Mouse (Mus musculus): Measurements from ENCODE around the gene Slc38a9. TPM values are rescaled to one million over a fixed set of nuclear protein-coding genes. Genes with fewer than 3 reads are reported as not detected.

The Slc38a9 gene
- polyA plus RNA-seq, 1 experiment = 1.1 TPM

DNA sequence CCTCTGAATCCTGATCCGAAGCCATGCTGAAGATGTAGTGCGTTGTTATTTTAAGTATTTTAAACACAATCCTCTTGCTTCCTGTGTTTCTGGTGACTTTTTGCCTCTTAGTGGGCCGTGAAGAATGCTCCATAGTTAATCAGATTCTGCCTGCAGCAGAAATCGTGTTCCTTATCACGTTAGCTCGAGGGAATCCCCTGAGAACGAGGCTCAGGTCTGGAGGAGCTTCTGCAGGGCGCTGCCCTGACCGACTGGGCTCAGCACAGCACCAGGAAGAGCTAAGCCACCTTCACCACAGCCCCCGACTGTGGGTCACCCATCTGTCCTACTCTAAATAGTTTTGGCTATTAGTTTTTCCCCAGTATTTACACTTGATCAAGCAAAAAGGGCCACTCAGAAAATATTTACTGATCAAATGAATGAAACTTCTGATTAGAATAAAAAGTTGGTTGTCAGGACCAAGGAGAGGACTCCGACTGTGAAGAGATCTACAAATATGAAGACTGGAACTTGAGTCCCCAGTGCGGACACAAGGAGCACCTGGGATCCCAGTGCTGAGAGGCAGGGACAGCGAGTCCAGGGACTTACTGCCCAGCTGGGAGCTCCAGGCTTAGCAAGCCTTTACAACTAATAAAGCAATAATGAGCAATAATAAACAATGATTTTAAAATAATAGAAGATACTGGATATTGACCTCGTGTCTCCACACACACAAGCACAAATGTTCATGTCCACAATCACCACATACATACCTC lies 81.7 kb downstream of the Slc38a9 start:
- Histone ChIP-seq H3K4me3 (replicated peaks) (no peak overlapping the region), H3K36me3 (replicated peaks; ENCODE audit: low read length) (no peaks in the 10 kb centered on the region), H3K4me1 (no peaks in the 10 kb centered on the region), H3K27me3 (replicated peaks) (peaks cover 1% of the 10 kb centered on the region), H3K9me3 (no peaks in the 10 kb centered on the region)
- no peak for TF ChIP-seq GATA1 (IDR thresholded peaks at IDR 0.05; ENCODE audit: borderline replicate concordance, low read length)
- TF ChIP-seq FLI1 (IDR thresholded peaks at IDR 0.05; ENCODE audit: low read length) = no peak

DNA sequence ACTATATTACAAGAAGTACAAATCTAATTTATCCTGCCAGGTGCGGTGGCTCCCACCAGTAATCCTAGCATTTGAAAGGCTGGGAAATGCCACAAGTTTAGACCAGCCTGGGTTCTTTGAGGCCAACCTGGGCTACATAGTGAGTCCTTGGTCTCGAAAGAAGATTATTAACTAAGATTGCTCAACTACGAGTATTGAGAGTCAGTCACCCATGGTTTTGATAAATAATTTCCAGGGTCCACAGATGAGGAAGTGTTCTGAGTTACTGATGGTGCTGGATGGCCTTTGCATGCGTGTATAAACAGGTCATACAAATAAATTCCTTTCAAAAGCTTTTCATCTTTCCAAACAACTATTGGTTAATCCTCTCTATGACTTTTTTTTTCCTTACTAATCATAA lies 83.1 kb downstream of the Slc38a9 start:
- TF ChIP-seq GATA1 (IDR thresholded peaks at IDR 0.05; ENCODE audit: borderline replicate concordance, low read length) (no peak), FLI1 (IDR thresholded peaks at IDR 0.05; ENCODE audit: low read length) (no peak)
- Histone ChIP-seq H3K9me3 (no peaks in the 10 kb centered on the region), H3K4me1 (no peaks in the 10 kb centered on the region), H3K4me3 (replicated peaks) (no peak overlapping the region), H3K27me3 (replicated peaks) (peaks cover 4% of the 10 kb centered on the region), H3K36me3 (replicated peaks; ENCODE audit: low read length) (no peaks in the 10 kb centered on the region)

GRCm38 (mm10) chr13:112744061-112744849 lies 83.7 kb downstream of the Slc38a9 start:
- Histone ChIP-seq H3K4me3 (replicated peaks) (no peak overlapping the region), H3K9me3 (no peaks in the 10 kb centered on the region), H3K4me1 (no peaks in the 10 kb centered on the region), H3K36me3 (replicated peaks; ENCODE audit: low read length) (no peaks in the 10 kb centered on the region), H3K27me3 (replicated peaks) (peaks cover 4% of the 10 kb centered on the region)
- TF ChIP-seq FLI1 (IDR thresholded peaks at IDR 0.05; ENCODE audit: low read length) (no peak), GATA1 (IDR thresholded peaks at IDR 0.05; ENCODE audit: borderline replicate concordance, low read length) (no peak)

- Histone ChIP-seq H3K36me3 (replicated peaks; ENCODE audit: low read length) (no peaks in the 10 kb centered on the region), H3K9me3 (no peaks in the 10 kb centered on the region), H3K27me3 (replicated peaks) (peaks cover 4% of the 10 kb centered on the region), H3K4me3 (replicated peaks) (no peak overlapping the region), H3K4me1 (no peaks in the 10 kb centered on the region)
- no peak for TF ChIP-seq FLI1 (IDR thresholded peaks at IDR 0.05; ENCODE audit: low read length)
- no peak for TF ChIP-seq GATA1 (IDR thresholded peaks at IDR 0.05; ENCODE audit: borderline replicate concordance, low read length)
Measured at GRCm38 (mm10) chr13:112745936-112746694, 85.6 kb downstream of the Slc38a9 start.

DNA sequence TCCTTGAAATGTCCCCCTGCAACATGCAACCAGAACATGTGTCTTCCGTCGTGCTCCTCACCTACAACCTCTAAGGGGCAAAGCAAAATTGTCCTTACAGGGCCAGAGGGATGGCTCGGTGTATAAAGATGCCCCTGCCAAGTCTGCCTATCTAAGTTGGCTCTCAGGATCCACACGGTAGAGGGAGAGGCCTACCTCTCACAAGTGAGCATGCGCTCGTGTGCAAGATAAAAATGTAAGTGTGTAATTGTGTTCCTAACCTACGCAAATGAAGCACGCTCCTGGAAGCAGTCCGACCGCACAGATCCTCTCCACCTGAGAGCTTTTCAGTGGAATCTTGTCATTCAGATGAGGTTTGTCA lies 86.1 kb downstream of the Slc38a9 start:
- Histone ChIP-seq H3K4me1 (peaks cover 4% of the 10 kb centered on the region), H3K27me3 (replicated peaks) (peaks cover 4% of the 10 kb centered on the region), H3K4me3 (replicated peaks) (no peak overlapping the region), H3K9me3 (no peaks in the 10 kb centered on the region), H3K36me3 (replicated peaks; ENCODE audit: low read length) (no peaks in the 10 kb centered on the region)
- TF ChIP-seq GATA1 (IDR thresholded peaks at IDR 0.05; ENCODE audit: borderline replicate concordance, low read length) (no peak), FLI1 (IDR thresholded peaks at IDR 0.05; ENCODE audit: low read length) (no peak)

DNA sequence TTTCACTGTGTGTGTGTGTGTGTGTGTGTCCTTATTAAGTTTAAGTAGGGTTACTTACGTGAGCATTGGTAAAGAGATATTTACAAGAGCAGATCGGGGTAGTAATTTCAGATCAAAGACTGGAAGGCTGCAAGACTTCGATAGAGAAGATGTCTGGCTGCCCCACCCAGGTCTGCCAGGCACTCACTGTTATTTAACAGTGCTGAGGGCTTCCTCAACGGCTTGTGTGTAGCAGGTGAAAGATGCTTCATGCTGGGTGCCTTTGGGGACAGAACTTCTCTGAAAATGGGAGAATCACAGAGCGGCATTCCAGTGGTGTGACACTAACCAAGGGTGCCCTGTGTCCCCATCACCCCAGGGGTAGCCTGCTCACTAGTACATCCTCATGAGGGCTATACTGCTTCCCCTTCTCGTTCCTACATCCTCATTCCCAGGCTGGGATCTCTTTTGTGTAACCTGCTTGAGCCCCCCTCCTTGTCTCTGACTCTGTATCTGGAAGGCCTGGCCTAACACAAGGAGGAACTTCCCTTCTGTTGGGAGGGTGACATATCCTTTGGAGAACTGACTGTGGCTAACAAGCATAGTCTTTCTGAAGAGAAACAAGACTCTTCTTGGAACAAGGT lies 87.4 kb downstream of the Slc38a9 start:
- peaks cover 7% of the 10 kb centered on the region for H3K4me1 ChIP-seq
- H3K36me3 ChIP-seq (replicated peaks; ENCODE audit: low read length) = no peaks in the 10 kb centered on the region
- peaks cover 4% of the 10 kb centered on the region for H3K27me3 ChIP-seq (replicated peaks)
- H3K9me3 ChIP-seq = no peaks in the 10 kb centered on the region
- H3K4me3 ChIP-seq (replicated peaks) = no peak overlapping the region
- TF ChIP-seq GATA1 (IDR thresholded peaks at IDR 0.05; ENCODE audit: borderline replicate concordance, low read length) (no peak), FLI1 (IDR thresholded peaks at IDR 0.05; ENCODE audit: low read length) (no peak)

GRCm38 (mm10) chr13:112748808-112749510 lies 88.4 kb downstream of the Slc38a9 start:
- no peaks in the 10 kb centered on the region for H3K9me3 ChIP-seq
- no peak overlapping the region for H3K4me3 ChIP-seq (replicated peaks)
- H3K36me3 ChIP-seq (replicated peaks; ENCODE audit: low read length) = no peaks in the 10 kb centered on the region
- TF ChIP-seq FLI1 (IDR thresholded peaks at IDR 0.05; ENCODE audit: low read length) (no peak), GATA1 (IDR thresholded peaks at IDR 0.05; ENCODE audit: borderline replicate concordance, low read length) (no peak)
- H3K4me1 ChIP-seq = peaks cover 7% of the 10 kb centered on the region
- peaks cover 11% of the 10 kb centered on the region for H3K27me3 ChIP-seq (replicated peaks)

DNA sequence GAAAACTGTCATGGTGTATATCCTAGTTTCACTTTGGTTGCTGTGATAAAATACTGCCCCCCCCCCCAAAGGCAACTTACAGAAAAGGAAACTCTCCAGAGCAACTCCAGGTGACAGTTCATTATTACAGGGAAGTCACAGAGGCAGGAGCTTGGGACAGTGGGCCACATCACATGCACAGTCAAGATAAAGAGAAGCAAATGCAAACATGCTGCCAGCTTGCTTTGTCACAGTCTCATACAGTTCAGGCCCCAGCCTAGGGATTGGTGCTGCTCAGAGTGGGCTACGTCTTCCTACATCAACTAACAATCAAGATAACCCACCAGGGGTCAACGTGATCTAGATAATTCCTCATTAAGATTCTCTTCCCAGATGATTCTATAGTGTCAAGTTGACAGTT lies 89.3 kb downstream of the Slc38a9 start:
- Histone ChIP-seq H3K4me3 (replicated peaks) (no peak overlapping the region), H3K4me1 (peaks cover 7% of the 10 kb centered on the region), H3K36me3 (replicated peaks; ENCODE audit: low read length) (no peaks in the 10 kb centered on the region), H3K9me3 (no peaks in the 10 kb centered on the region), H3K27me3 (replicated peaks) (peaks cover 11% of the 10 kb centered on the region)
- TF ChIP-seq FLI1 (IDR thresholded peaks at IDR 0.05; ENCODE audit: low read length) (no peak), GATA1 (IDR thresholded peaks at IDR 0.05; ENCODE audit: borderline replicate concordance, low read length) (no peak)

Data from megakaryocyte, embryonic 14.5 days (primary cell).